In the genomic region with DNA sequence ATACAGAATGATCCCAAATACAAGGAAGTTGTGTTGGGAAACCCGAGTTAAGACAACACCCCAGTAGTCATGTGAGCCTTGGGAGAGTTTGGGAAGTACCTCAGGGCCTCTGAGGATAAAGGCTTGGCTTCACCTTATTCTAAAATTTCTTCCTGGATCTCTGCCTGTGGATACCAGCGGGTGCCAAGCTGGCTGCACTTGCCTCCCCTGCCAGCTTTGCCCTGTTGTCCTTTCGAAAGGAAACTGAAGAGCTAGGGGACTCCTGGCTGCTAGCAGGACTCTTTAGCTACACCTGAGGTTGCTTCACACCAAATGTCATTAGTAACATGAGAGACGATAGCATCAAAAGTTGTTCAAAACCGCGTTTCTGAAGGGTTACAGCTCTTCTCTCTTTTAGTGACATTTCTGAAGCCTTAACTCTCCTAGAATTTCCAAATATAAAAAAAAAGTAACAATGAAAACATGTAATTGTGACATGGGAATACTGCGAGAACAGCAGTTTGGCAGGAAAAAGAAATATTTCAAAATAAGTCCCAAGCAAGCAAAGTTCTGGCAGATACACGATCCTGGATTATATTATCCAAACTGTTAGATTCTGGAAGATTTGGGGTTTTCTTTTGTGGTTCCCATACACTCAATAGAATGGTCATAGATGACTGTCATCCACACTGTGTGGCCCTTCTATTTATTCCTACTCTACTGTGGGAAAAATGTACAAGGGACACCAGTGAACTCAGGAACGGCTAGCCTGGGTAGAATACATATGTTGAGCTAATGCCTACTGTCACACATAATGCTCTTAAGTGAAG, we compare ENCODE assay signal across 12 mouse cellular contexts.
DNase-seq lines count a peak whose midpoint lies in the region; ATAC-seq lines count a peak whose summit lies in the region.
"Had no signal": no experiment of that assay in that cellular context is flagged by ENCODE, and none has a peak within 500 bp of the region (broad histone marks: within the 10 kb centered on the region; RNA-seq: fewer than 3 reads in every experiment).

No protein-coding gene starts in this region.

- H3K27me3 ChIP-seq in intestine, embryonic 15.5 days (replicated peaks) = no peaks in the 10 kb centered on the region
- H3K27me3 ChIP-seq: heart, embryonic 13.5 days had no signal

- peak; percentile 31 to 34 for DNase-seq in heart, adult 9 months (ENCODE audit: low spot score in 2 of 2)
- DNase-seq in heart, postnatal 25 days (ENCODE audit: low spot score) = no peak
- peak; percentile 85 for DNase-seq in adipocyte (ENCODE audit: low spot score)
- DNase-seq in fat pad, adult 2 months (ENCODE audit: extremely low read depth, low read depth, low spot score) = peak; percentile 31
- DNase-seq in thymus, adult 18-20 months = no peak
- no peak for DNase-seq in urinary bladder, postnatal 14 days (ENCODE audit: low spot score)
- DNase-seq: cerebellum, adult 11 months had no signal

- H3K27ac ChIP-seq in intestine, embryonic 15.5 days = peak overlapping the region; percentile 63
- H3K27ac ChIP-seq: heart, embryonic 13.5 days; liver, embryonic 14.5 days had no signal

- intact Hi-C loops in heart, postnatal 25 days (cut with DNase I) = no loop called here

- H3K9me3 ChIP-seq in intestine, embryonic 15.5 days = no peaks in the 10 kb centered on the region
- H3K9me3 ChIP-seq: heart, embryonic 13.5 days had no signal

- H3K4me3 ChIP-seq in intestine, embryonic 15.5 days (replicated peaks) = no peak overlapping the region
- H3K4me3 ChIP-seq: heart, embryonic 13.5 days; myocyte had no signal

- no peak overlapping the region for H3K4me2 ChIP-seq in intestine, embryonic 15.5 days (replicated peaks)
- H3K4me2 ChIP-seq: heart, embryonic 13.5 days had no signal

- ATAC-seq in intestine, embryonic 15.5 days = no peak
- no peak for ATAC-seq in inflammation-experienced regulatory T-cells, adult 6 months

- no peaks in the 10 kb centered on the region for H3K4me1 ChIP-seq in intestine, embryonic 15.5 days (replicated peaks)

- H3K9ac ChIP-seq in intestine, embryonic 15.5 days = no peak overlapping the region
- H3K9ac ChIP-seq: heart, embryonic 13.5 days; liver, embryonic 14.5 days had no signal

- 70% methylated on average over 9 of the region's 9 CpGs for WGBS in intestine, embryonic 15.5 days

- H3K36me3 ChIP-seq in intestine, embryonic 15.5 days = no peaks in the 10 kb centered on the region
- H3K36me3 ChIP-seq: heart, embryonic 13.5 days had no signal

Comparison
In these comparisons a context has a peak if more than half of its experiments do, and no peak if none do; other contexts are left out.
1. DNase-seq: peak in heart, adult 9 months (2 of 2), adipocyte (single experiment) and fat pad, adult 2 months (single experiment); none in heart, postnatal 25 days (single experiment), thymus, adult 18-20 months (0 of 2) and urinary bladder, postnatal 14 days (single experiment).